Mouse (Mus musculus) heart, embryonic 10.5 days (tissue): ENCODE results near the gene Scgb2b19. TPM values are rescaled to one million over a fixed set of nuclear protein-coding genes. Genes with fewer than 3 reads are reported as not detected.
"Not testable (repeated sequence)": the region's sequence is repeated elsewhere in the genome, so short reads cannot be mapped to it uniquely, and the experiment has no call there.

ENCODE experiments used
- DNase-seq: peaks from one replicate; pipeline ENCODE4 v3.0.0-alpha.2; 2017; ENCODE audit warnings: low spot score
- H3K27ac ChIP-seq: fragments of 300-500 bp; sonication (generic); 2 replicates; pipeline ENCODE4 v1.5.1; 2016; ENCODE audit warnings: mild to moderate bottlenecking
- H3K27me3 ChIP-seq: fragments of 300-500 bp; sonication (generic); 2 replicates; pipeline ENCODE4 v1.6.1; 2016; ENCODE audit warnings: mild to moderate bottlenecking; ENCODE audit not compliant: poor library complexity, insufficient read depth, severe bottlenecking
- H3K36me3 ChIP-seq: fragments of 300-500 bp; sonication (generic); 2 replicates; pipeline ENCODE4 v1.6.1; 2016; ENCODE audit warnings: mild to moderate bottlenecking, moderate library complexity
- H3K4me1 ChIP-seq: fragments of 300-500 bp; sonication (generic); 2 replicates; pipeline ENCODE4 v1.6.1; 2016; ENCODE audit warnings: mild to moderate bottlenecking
- H3K4me3 ChIP-seq: fragments of 300-500 bp; sonication (generic); 2 replicates; pipeline ENCODE4 v1.5.1; 2016; ENCODE audit warnings: mild to moderate bottlenecking, moderate library complexity
- H3K9me3 ChIP-seq: fragments of 300-500 bp; sonication (generic); 2 replicates; pipeline ENCODE4 v1.6.1; 2016; ENCODE audit warnings: mild to moderate bottlenecking, moderate library complexity
- WGBS: fragments of 180-500 bp; shearing (Covaris S2); methylation state at CpG from one replicate; pipeline ENCODE4 v1.1.7; 2016; 5-methylcytosine and 5-hydroxymethylcytosine counted together
- polyA plus RNA-seq: library from polyadenylated mRNA; unstranded; fragments of >200 nt; fragmentation: Nextera tagmentation; extraction: Ambion mirVana; gene quantifications from 2 replicates; pipeline ENCODE4 v1.2.1, GENCODE M21; 2016

Scgb2b19 gene
- polyA plus RNA-seq = not detected in 2 replicates

GRCm38 (mm10) chr7:33280238-33280637, at the start of gene Scgb2b19:
Scgb2b19 (minus strand) TSS chr7:33280338.
- not testable (repeated sequence) for DNase-seq, H3K27me3 ChIP-seq, H3K36me3 ChIP-seq, H3K4me1 ChIP-seq, H3K9me3 ChIP-seq, H3K27ac ChIP-seq, H3K4me3 ChIP-seq

DNA sequence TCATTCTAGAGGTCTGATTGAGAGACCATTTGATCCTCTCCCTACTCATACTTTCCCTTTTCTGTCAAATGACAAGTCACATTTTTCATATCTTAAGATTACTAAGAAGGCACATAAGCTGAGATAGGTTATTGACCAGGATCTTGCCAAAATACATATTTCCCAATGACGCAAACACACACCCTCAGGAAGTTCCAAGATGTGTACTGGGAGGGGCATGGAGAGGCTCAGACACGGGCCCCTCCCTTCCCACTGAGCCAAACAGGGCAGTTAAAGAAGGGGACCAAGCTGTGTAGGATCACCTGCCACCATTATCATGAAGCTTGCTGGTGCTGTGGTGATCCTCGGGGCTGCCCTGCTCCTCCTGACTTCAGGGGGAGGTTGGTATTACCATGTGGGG, 6.9 kb upstream of the Scgb2b19 start, which contains the start of gene Scgb1b19:
TSS of gene Scgb1b19 (plus strand) at position 301 of the 400 bp plus-strand sequence.
- not testable (repeated sequence) for H3K27me3 ChIP-seq, H3K36me3 ChIP-seq, H3K27ac ChIP-seq, H3K4me1 ChIP-seq, H3K4me3 ChIP-seq, DNase-seq, H3K9me3 ChIP-seq
- 72% methylated on average over 3 of the region's 3 CpGs for WGBS

Other genes with a start within 250 kb of the Scgb2b19 start
- not detected in 2 replicates for gene Scgb2b17, start 223.8 kb downstream of the Scgb2b19 start, polyA plus RNA-seq
- gene Scgb1b17, start 216.9 kb downstream of the Scgb2b19 start, polyA plus RNA-seq = not detected in 2 replicates
- gene Scgb2b18, start 106.5 kb downstream of the Scgb2b19 start, polyA plus RNA-seq = not detected in 2 replicates
- not detected in 2 replicates for gene Scgb1b18, start 94.8 kb downstream of the Scgb2b19 start, polyA plus RNA-seq
- gene Scgb1b19, start 7.0 kb upstream of the Scgb2b19 start, polyA plus RNA-seq = not detected in 2 replicates
- gene Scgb2b20, start 86.0 kb upstream of the Scgb2b19 start, polyA plus RNA-seq = not detected in 2 replicates
- gene Scgb1b20, start 92.9 kb upstream of the Scgb2b19 start, polyA plus RNA-seq = not detected in 2 replicates
- gene Scgb2b21, start 240.1 kb upstream of the Scgb2b19 start, polyA plus RNA-seq = not detected in 2 replicates